Mouse (Mus musculus) gastrocnemius, adult 2 months (tissue): ENCODE measurements around the gene Lztfl1. TPM values are rescaled to one million over a fixed set of nuclear protein-coding genes. Genes with fewer than 3 reads are reported as not detected.
"Not testable (repeated sequence)": the region's sequence is repeated elsewhere in the genome, so short reads cannot be mapped to it uniquely, and the experiment has no call there.

Experiments used
- DNase-seq: peaks from one replicate; pipeline ENCODE4 v3.0.0; 2022
- H3K27ac ChIP-seq: fragments of 200-600 bp; 2 replicates; pipeline ENCODE4 v1.8.1; 2022; ENCODE audit warnings: mild to moderate bottlenecking
- H3K4me3 ChIP-seq: fragments of 200-600 bp; 2 replicates; pipeline ENCODE4 v1.8.1; 2022; ENCODE audit warnings: mild to moderate bottlenecking, moderate library complexity
- CTCF ChIP-seq: fragments of 200-600 bp; IDR thresholded peaks from 2 replicates; pipeline ENCODE4 v1.8.1; 2022; ENCODE audit warnings: antibody characterized with exemption, mild to moderate bottlenecking, moderate library complexity
- intact Hi-C: fragments of 180-260 bp; cut with DNase I; formaldehyde crosslinking; loops from one replicate; pipeline ENCODE4 v1.15.1; 2025
- long read RNA-seq, 2 experiments: library from polyadenylated mRNA; stranded (forward); transcript quantifications; one replicate each; pipeline ENCODE4 v2.0.0; 2021
- total RNA-seq, 2 experiments: library from RNA; stranded (reverse); gene quantifications; 2 replicates each; pipeline ENCODE4 v1.2.3; 2021

Gene Lztfl1
- 10 to 100 TPM; 18.4 to 20.5 TPM for total RNA-seq
- long read RNA-seq, experiment 1, full-length matches to known transcripts = 10 of 16 reads
- long read RNA-seq, experiment 1, partial matches to known transcripts = 2 of 16 reads
- long read RNA-seq, experiment 1, other reads (novel, unspliced or antisense) = 4 of 16 reads
- long read RNA-seq, experiment 2, full-length matches to known transcripts = 13 of 23 reads
- long read RNA-seq, experiment 2, partial matches to known transcripts = 4 of 23 reads
- long read RNA-seq, experiment 2, other reads (novel, unspliced or antisense) = 6 of 23 reads

DNA sequence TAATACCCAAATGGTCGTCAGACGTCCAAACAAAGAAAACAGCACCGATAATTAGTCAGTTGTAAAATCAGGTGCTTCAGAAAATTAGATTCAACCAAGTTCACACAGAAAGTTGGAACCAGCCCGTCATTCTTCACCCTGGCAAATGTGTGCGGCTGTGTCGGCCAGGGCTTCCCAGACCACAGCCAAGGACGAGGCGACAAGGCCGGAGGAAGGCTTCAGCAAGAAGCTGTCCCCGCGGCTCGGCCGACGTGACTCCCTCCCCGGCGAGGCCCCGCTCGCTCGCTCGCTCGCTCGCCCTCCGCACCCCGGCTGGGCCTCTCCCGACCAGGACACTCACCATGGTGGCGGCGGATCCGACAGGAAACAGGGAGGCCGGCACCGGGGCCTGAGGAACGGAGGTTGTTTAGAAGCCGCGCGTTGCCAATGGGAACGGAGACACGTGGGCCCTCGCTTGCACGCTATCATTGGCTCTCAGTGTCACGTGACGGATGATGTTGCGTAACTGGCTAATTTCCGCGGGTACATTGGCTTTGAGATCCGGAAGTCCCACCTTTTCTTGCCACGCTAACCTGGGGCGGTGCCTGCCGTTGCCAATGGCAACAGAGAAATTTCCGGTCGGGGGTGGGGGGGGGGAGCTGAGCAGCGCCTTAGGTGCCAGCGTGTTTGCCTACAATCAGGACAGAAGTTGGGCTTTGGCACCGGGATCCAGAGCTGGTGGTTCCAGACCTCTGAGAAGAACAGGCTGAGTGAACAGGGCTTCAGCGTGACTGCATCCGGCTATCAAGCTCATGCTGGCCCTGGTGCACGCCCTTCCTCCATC, at the start of gene Lztfl1:
Gene Lztfl1 (minus strand): TSS at position 512 of the 823 bp plus-strand sequence.
- no peak for TF ChIP-seq CTCF
- peak within 1 kb of the TSS; percentile 76 for H3K4me3 ChIP-seq
- intact Hi-C loops = loop anchor here (5.0 kb wide), 1 partner anchor 80 kb away; no protein-coding TSS in a partner anchor
- H3K27ac ChIP-seq = peak within 1 kb of the TSS; percentile 85
- DNase-seq = peak; percentile 97

DNA sequence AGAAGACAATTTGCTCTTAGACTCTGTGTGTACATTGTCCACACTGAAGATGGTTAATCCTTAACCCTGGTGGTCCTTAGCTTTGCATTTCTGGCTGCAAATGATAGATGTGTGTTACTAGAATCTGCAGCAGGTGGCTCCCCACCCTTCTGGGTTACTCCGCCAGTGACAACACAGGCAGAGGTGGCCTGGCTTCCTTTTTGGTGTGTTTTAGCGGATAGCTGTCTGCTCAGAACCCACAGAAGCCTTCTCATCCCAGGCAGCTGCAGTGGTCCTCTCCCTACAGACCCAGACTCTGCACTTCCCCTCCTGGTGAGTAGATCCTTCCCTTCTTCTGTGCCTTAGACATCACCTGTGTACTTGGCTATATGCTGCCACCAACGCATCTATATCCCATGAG, 49.5 kb upstream of the Lztfl1 start:
- no peak for DNase-seq
- H3K4me3 ChIP-seq = no peak overlapping the region
- intact Hi-C loops = no loop called here
- no peak for TF ChIP-seq CTCF
- no peak overlapping the region for H3K27ac ChIP-seq

DNA sequence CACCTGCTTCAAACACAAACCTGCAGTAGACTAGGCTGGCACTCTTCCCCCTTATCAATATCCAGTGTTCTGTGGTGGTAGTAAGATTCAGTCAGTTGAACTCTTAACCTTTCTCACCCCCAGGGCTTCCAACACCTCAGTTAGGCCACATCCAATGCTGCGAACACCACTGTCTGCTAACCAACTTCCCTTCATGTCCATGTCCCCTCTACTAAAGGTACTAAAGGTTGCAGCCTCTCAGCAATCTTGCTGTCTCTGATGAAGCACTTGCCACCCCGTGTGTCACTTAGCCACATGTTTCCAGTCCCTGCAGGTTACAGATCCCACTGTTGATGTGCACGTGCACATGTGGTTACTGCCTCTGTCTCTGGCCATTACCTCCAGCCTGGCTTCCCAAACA, 46.3 kb upstream of the Lztfl1 start:
- intact Hi-C loops = no loop called here

DNA sequence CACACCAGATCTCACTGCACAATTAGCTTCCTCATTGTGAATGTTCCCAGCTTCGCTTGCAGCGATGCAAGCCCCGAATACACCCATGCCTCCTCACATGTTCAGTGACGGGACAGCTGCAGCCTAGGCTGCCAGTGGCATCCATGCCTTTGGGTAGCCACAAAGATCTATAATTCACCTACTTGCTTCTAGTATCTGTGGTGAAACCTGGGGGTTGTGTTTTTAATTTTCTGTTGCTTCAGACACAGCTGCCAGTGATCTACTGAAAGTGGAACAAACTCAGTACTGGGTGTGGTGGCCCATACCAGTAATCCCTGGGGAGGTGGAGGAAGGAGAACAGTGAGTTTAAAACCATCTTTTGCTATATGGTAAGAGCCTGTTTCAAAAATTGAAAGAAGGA, 45.4 kb upstream of the Lztfl1 start:
- Histone ChIP-seq H3K4me3 (peak overlapping the region; percentile 16; the same call in 1 of the 2 replicates), H3K27ac (peak overlapping the region; percentile 71)
- peak; percentile 21 for DNase-seq
- TF ChIP-seq CTCF = no peak
- intact Hi-C loops = no loop called here

More for the DNA sequence above, 46.3 kb upstream of the Lztfl1 start:
- no peak for TF ChIP-seq CTCF
- peak overlapping the region; percentile 71 for H3K27ac ChIP-seq
- H3K4me3 ChIP-seq = no peak overlapping the region
- no peak for DNase-seq

GRCm38 (mm10) chr9:123760806-123761205, 43.3 kb upstream of the Lztfl1 start:
- intact Hi-C loops = no loop called here
- Histone ChIP-seq H3K4me3 (no peak overlapping the region), H3K27ac (no peak overlapping the region)
- DNase-seq = no peak
- TF ChIP-seq CTCF = no peak

- DNase-seq = no peak
- Histone ChIP-seq H3K4me3 (no peak overlapping the region), H3K27ac (0 out of 2 replicates have a peak overlapping the region, but pooled peaks have one; percentile 46)
- intact Hi-C loops = no loop called here
- TF ChIP-seq CTCF = no peak
Measured at GRCm38 (mm10) chr9:123758645-123759044, 41.1 kb upstream of the Lztfl1 start.

- intact Hi-C loops = no loop called here
- Histone ChIP-seq H3K27ac (peak overlapping the region; percentile 70; the same call in 1 of the 2 replicates), H3K4me3 (no peak overlapping the region)
- no peak for TF ChIP-seq CTCF
- DNase-seq = no peak
Measured at GRCm38 (mm10) chr9:123758156-123758555, 40.7 kb upstream of the Lztfl1 start.

DNA sequence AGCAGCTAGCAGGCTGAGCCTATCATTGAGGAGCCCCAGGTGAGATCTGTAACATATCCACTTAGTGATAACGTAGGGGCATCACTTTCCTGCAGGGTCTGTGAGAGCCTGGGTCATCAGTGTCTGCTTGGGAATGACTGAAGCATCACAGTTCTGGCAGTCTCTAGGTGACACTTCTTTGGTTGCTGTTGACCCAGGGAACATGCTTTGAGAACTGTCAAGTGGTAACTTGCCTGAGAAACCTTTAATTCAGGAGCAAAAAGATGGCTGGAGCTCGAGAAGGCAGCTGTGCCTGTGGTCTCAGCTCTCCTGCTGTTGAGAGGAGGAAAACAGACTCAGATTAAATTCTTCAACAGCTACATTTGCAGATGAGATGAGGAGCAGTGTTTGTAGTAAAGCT, 39.8 kb upstream of the Lztfl1 start:
- DNase-seq = no peak
- H3K27ac ChIP-seq = peak overlapping the region; percentile 70
- intact Hi-C loops = no loop called here
- no peak overlapping the region for H3K4me3 ChIP-seq
- no peak for TF ChIP-seq CTCF

DNA sequence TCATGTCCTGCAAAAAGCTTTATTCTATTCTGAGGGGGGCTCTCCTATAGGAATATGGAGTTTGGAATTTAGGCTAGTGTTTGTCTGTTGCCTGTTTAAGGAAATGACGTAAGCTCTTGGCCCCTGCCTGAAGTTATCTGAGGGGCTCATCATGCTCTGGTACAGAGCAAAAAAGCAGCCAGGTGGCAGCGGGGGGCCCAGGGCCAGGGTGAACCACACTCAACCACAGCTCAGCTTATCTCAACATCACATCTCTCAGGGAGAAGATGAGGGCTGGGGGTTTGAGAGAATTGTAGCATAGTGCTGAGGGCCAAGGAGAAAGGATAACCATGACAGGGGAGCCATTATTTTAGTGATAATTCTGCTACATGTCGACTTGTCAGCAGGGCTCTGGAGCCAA, 39.3 kb upstream of the Lztfl1 start:
- no peak overlapping the region for H3K4me3 ChIP-seq
- DNase-seq = no peak
- H3K27ac ChIP-seq = no peak overlapping the region
- intact Hi-C loops = no loop called here
- no peak for TF ChIP-seq CTCF

DNA sequence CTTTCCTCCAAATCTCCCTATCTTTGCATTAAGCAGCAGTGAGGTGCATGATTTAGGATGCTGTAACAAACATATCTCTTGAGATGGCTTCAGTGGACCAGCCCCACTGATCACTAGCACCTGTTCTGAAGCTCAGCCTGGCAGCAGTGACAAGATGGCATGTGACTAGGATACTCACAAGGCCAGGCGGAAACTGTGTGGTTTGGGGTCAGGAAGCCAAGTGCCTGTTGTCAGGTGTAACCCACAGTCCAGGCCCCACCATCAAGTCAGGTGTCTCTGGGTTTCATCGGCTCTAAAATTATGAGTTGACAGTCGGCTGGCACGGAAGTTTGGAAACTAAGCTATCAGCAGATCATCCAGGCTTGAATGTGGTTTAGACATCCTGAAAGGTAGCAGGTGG, 36.8 kb upstream of the Lztfl1 start:
- no peak for DNase-seq
- Histone ChIP-seq H3K4me3 (no peak overlapping the region), H3K27ac (no peak overlapping the region)
- intact Hi-C loops = no loop called here
- TF ChIP-seq CTCF = no peak

- H3K4me3 ChIP-seq, intact Hi-C loops, DNase-seq, H3K27ac ChIP-seq: not testable (repeated sequence)
Measured at GRCm38 (mm10) chr9:123749687-123750086, 32.2 kb upstream of the Lztfl1 start.

DNA sequence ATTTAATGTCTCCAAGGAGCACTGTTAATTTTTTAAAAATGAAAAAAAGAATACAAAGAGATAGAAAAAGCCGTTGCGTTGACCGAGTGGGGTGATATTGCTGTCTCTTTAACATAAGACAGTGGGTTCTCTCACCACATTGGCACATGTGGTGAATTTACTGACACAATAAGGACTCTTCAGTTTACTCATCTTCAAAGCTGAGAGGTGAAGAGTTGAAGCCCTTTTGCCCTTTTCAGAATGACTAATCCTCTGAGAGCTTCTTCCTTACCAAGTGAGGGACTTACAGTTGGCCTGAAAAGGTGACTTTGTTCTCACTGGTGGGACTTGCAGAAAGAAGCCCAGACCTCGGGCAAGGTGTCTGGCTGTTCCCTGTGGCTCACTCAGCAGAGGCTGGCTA, 23.3 kb upstream of the Lztfl1 start:
- intact Hi-C loops = no loop called here
- no peak for DNase-seq
- no peak for TF ChIP-seq CTCF
- H3K4me3 ChIP-seq = no peak overlapping the region
- H3K27ac ChIP-seq = no peak overlapping the region

DNA sequence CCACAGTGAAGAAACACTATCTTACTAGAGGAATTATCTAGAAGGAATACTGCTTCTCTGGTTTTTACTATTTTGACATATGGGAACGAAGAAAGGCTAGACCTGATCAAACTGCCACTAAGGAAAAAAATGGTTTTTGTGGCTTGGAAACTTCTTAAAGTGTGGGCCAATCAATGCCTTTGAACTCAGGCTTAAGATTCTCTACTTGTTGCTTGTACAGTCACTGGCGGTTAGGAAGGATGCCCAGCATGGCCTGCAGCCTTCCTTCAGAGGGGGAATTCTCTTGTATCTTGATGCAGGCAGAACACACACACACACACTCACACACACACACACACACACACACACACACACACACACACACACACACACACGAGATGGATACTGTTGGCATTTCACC, 16.6 kb upstream of the Lztfl1 start:
- TF ChIP-seq CTCF = no peak
- Histone ChIP-seq H3K4me3 (no peak overlapping the region), H3K27ac (no peak overlapping the region)
- intact Hi-C loops = no loop called here
- no peak for DNase-seq
